Mouse (Mus musculus) midbrain, embryonic 15.5 days (tissue): Measurements from ENCODE around the gene Lypd5. TPM values are rescaled to one million over a fixed set of nuclear protein-coding genes. Genes with fewer than 3 reads are reported as not detected.
A peak's percentile ranks its signal among the peaks of the same experiment; 100 is the strongest.

Experiments used
- ATAC-seq: fragments of 200-750 bp; cut with Nextera tagmentation; replicated peaks from 2 replicates; pipeline ENCODE4 v1.8.0; 2017; ENCODE audit warnings: moderate TSS enrichment
- H3K27ac ChIP-seq: fragments of 300-500 bp; sonication (generic); 2 replicates; pipeline ENCODE4 v1.5.1; 2015; ENCODE audit warnings: mild to moderate bottlenecking, inconsistent platforms
- H3K27me3 ChIP-seq: fragments of 300-500 bp; sonication (generic); replicated peaks from 2 replicates; pipeline ENCODE4 v1.6.1; 2015; ENCODE audit warnings: inconsistent platforms
- H3K36me3 ChIP-seq: fragments of 300-500 bp; sonication (generic); replicated peaks from 2 replicates; pipeline ENCODE4 v1.6.1; 2015; ENCODE audit warnings: inconsistent platforms
- H3K4me1 ChIP-seq: fragments of 300-500 bp; sonication (generic); 2 replicates; pipeline ENCODE4 v1.6.1; 2015; ENCODE audit warnings: inconsistent platforms
- H3K4me2 ChIP-seq: fragments of 300-500 bp; sonication (generic); 2 replicates; pipeline ENCODE4 v1.6.1; 2015; ENCODE audit warnings: inconsistent platforms, mild to moderate bottlenecking, moderate library complexity
- H3K4me3 ChIP-seq: fragments of 300-500 bp; sonication (generic); 2 replicates; pipeline ENCODE4 v1.5.1; 2015; ENCODE audit warnings: mild to moderate bottlenecking, inconsistent platforms
- H3K9ac ChIP-seq: fragments of 300-500 bp; sonication (generic); 2 replicates; pipeline ENCODE4 v1.6.1; 2015; ENCODE audit warnings: mild to moderate bottlenecking, inconsistent platforms
- H3K9me3 ChIP-seq: fragments of 300-500 bp; sonication (generic); 2 replicates; pipeline ENCODE4 v1.6.1; 2016; ENCODE audit warnings: inconsistent platforms
- WGBS: fragments of 180-500 bp; shearing (Covaris S2); methylation state at CpG from one replicate; pipeline ENCODE4 v1.1.7; 2015; ENCODE audit warnings: mixed read lengths; 5-methylcytosine and 5-hydroxymethylcytosine counted together
- polyA plus RNA-seq: library from polyadenylated mRNA; unstranded; fragments of >200 nt; fragmentation: Nextera tagmentation; extraction: Ambion mirVana; gene quantifications from 2 replicates; pipeline ENCODE4 v1.2.1, GENCODE M21; 2015

Gene Lypd5
- polyA plus RNA-seq, 1 experiment from 2014 or later = not detected

- no peak for ATAC-seq
- H3K9me3 ChIP-seq = no peaks in the 10 kb centered on the region
- H3K4me3 ChIP-seq = no peak overlapping the region
- H3K4me2 ChIP-seq = no peak overlapping the region
- no peak overlapping the region for H3K9ac ChIP-seq
- peaks cover 13% of the 10 kb centered on the region for H3K4me1 ChIP-seq
- no peaks in the 10 kb centered on the region for H3K36me3 ChIP-seq
- H3K27me3 ChIP-seq = no peaks in the 10 kb centered on the region
- WGBS = 88% methylated on average over 14 of the region's 14 CpGs
- H3K27ac ChIP-seq = no peak overlapping the region
Measured at GRCm38 (mm10) chr7:24327281-24327975, 21.6 kb upstream of the Lypd5 start.

GRCm38 (mm10) chr7:24333304-24333986, 15.6 kb upstream of the Lypd5 start, which contains the start of gene Tescl:
TSS of gene Tescl (minus strand) at chr7:24333936.
- H3K27ac ChIP-seq = no peak within 1 kb of the TSS
- no peak within 1 kb of the TSS for H3K4me3 ChIP-seq
- WGBS = 52% methylated on average over 49 of the region's 49 CpGs
- ATAC-seq = no peak
- H3K4me1 ChIP-seq = no peaks in the 10 kb centered on the region
- H3K9me3 ChIP-seq = no peaks in the 10 kb centered on the region
- no peaks in the 10 kb centered on the region for H3K36me3 ChIP-seq
- H3K9ac ChIP-seq = no peak within 1 kb of the TSS
- peaks cover 13% of the 10 kb centered on the region; the same call in 1 of the 2 replicates for H3K27me3 ChIP-seq
- no peak within 1 kb of the TSS; the same call in 1 of the 2 replicates for H3K4me2 ChIP-seq

GRCm38 (mm10) chr7:24335699-24336309, 13.2 kb upstream of the Lypd5 start:
- peak; percentile 39; the same call in 1 of the 2 replicates for ATAC-seq
- H3K27me3 ChIP-seq = peaks cover 13% of the 10 kb centered on the region; the same call in 1 of the 2 replicates
- no peak overlapping the region for H3K27ac ChIP-seq
- H3K4me3 ChIP-seq = no peak overlapping the region
- H3K36me3 ChIP-seq = no peaks in the 10 kb centered on the region
- no peak overlapping the region for H3K9ac ChIP-seq
- no peaks in the 10 kb centered on the region for H3K4me1 ChIP-seq
- no peaks in the 10 kb centered on the region for H3K9me3 ChIP-seq
- WGBS = 13% methylated on average over 5 of the region's 5 CpGs
- H3K4me2 ChIP-seq = no peak overlapping the region

GRCm38 (mm10) chr7:24338241-24338640, 10.8 kb upstream of the Lypd5 start:
- peaks cover 13% of the 10 kb centered on the region; the same call in 1 of the 2 replicates for H3K27me3 ChIP-seq
- H3K36me3 ChIP-seq = no peaks in the 10 kb centered on the region
- WGBS = 46% methylated on average over 2 of the region's 2 CpGs
- H3K27ac ChIP-seq = no peak overlapping the region
- H3K4me1 ChIP-seq = no peaks in the 10 kb centered on the region
- no peak for ATAC-seq
- no peak overlapping the region for H3K9ac ChIP-seq
- H3K4me2 ChIP-seq = no peak overlapping the region
- no peak overlapping the region for H3K4me3 ChIP-seq
- no peaks in the 10 kb centered on the region for H3K9me3 ChIP-seq

GRCm38 (mm10) chr7:24343701-24344272, 5.2 kb upstream of the Lypd5 start:
- Histone ChIP-seq H3K4me3 (no peak overlapping the region), H3K4me1 (no peaks in the 10 kb centered on the region), H3K27ac (no peak overlapping the region), H3K9ac (no peak overlapping the region), H3K27me3 (no peaks in the 10 kb centered on the region), H3K4me2 (no peak overlapping the region), H3K36me3 (no peaks in the 10 kb centered on the region), H3K9me3 (no peaks in the 10 kb centered on the region)
- 66% methylated on average over 7 of the region's 7 CpGs for WGBS
- no peak for ATAC-seq

GRCm38 (mm10) chr7:24346444-24346843, 2.6 kb upstream of the Lypd5 start:
- Histone ChIP-seq H3K36me3 (no peaks in the 10 kb centered on the region), H3K27me3 (no peaks in the 10 kb centered on the region), H3K4me2 (no peak overlapping the region), H3K4me3 (no peak overlapping the region), H3K27ac (no peak overlapping the region), H3K9me3 (no peaks in the 10 kb centered on the region), H3K9ac (no peak overlapping the region), H3K4me1 (no peaks in the 10 kb centered on the region)
- ATAC-seq = no peak
- 70% methylated on average over 5 of the region's 5 CpGs for WGBS

- no peak for ATAC-seq
- Histone ChIP-seq H3K4me3 (no peak overlapping the region), H3K36me3 (no peaks in the 10 kb centered on the region), H3K9ac (no peak overlapping the region), H3K4me2 (no peak overlapping the region), H3K4me1 (no peaks in the 10 kb centered on the region), H3K9me3 (no peaks in the 10 kb centered on the region), H3K27me3 (no peaks in the 10 kb centered on the region), H3K27ac (no peak overlapping the region)
- WGBS = 86% methylated on average over 6 of the region's 6 CpGs
Measured at GRCm38 (mm10) chr7:24355646-24356045, 6.7 kb downstream of the Lypd5 start.

GRCm38 (mm10) chr7:24356081-24356480, 7.1 kb downstream of the Lypd5 start:
- no peak overlapping the region for H3K9ac ChIP-seq
- no peaks in the 10 kb centered on the region for H3K27me3 ChIP-seq
- 79% methylated on average over 10 of the region's 10 CpGs for WGBS
- no peak overlapping the region for H3K4me3 ChIP-seq
- no peaks in the 10 kb centered on the region for H3K4me1 ChIP-seq
- ATAC-seq = no peak
- H3K9me3 ChIP-seq = no peaks in the 10 kb centered on the region
- no peak overlapping the region for H3K27ac ChIP-seq
- H3K4me2 ChIP-seq = no peak overlapping the region
- no peaks in the 10 kb centered on the region for H3K36me3 ChIP-seq

- ATAC-seq = no peak
- H3K36me3 ChIP-seq = no peaks in the 10 kb centered on the region
- H3K4me3 ChIP-seq = no peak overlapping the region
- no peak overlapping the region for H3K27ac ChIP-seq
- no peak overlapping the region for H3K9ac ChIP-seq
- no peak overlapping the region for H3K4me2 ChIP-seq
- WGBS = 53% methylated on average over 4 of the region's 4 CpGs
- H3K27me3 ChIP-seq = no peaks in the 10 kb centered on the region
- H3K9me3 ChIP-seq = no peaks in the 10 kb centered on the region
- no peaks in the 10 kb centered on the region for H3K4me1 ChIP-seq
Measured at GRCm38 (mm10) chr7:24357899-24358298, 8.9 kb downstream of the Lypd5 start.

- no peak for ATAC-seq
- 27% methylated on average over 9 of the region's 9 CpGs for WGBS
- H3K36me3 ChIP-seq = no peaks in the 10 kb centered on the region
Measured at GRCm38 (mm10) chr7:24359269-24359668, 10.3 kb downstream of the Lypd5 start.

GRCm38 (mm10) chr7:24361001-24361400, 12.0 kb downstream of the Lypd5 start:
- peaks cover 4% of the 10 kb centered on the region; the same call in 1 of the 2 replicates for H3K27me3 ChIP-seq
- 69% methylated on average over 4 of the region's 4 CpGs for WGBS
- H3K4me1 ChIP-seq = no peaks in the 10 kb centered on the region; the same call in 1 of the 2 replicates
- H3K4me3 ChIP-seq = no peak overlapping the region
- no peak for ATAC-seq
- H3K9me3 ChIP-seq = no peaks in the 10 kb centered on the region
- no peaks in the 10 kb centered on the region for H3K36me3 ChIP-seq
- H3K4me2 ChIP-seq = no peak overlapping the region
- H3K9ac ChIP-seq = no peak overlapping the region
- no peak overlapping the region for H3K27ac ChIP-seq

More at GRCm38 (mm10) chr7:24359269-24359668, 10.3 kb downstream of the Lypd5 start:
- H3K4me1 ChIP-seq = no peaks in the 10 kb centered on the region
- H3K27ac ChIP-seq = no peak overlapping the region
- H3K4me3 ChIP-seq = no peak overlapping the region
- H3K9ac ChIP-seq = no peak overlapping the region
- no peaks in the 10 kb centered on the region for H3K9me3 ChIP-seq
- no peak overlapping the region for H3K4me2 ChIP-seq
- H3K27me3 ChIP-seq = peaks cover 3% of the 10 kb centered on the region; the same call in 1 of the 2 replicates

- Histone ChIP-seq H3K4me2 (no peak overlapping the region), H3K9me3 (no peaks in the 10 kb centered on the region), H3K27me3 (peaks cover 4% of the 10 kb centered on the region; the same call in 1 of the 2 replicates), H3K4me1 (no peaks in the 10 kb centered on the region; the same call in 1 of the 2 replicates), H3K27ac (no peak overlapping the region), H3K9ac (no peak overlapping the region), H3K4me3 (no peak overlapping the region), H3K36me3 (no peaks in the 10 kb centered on the region)
- 24% methylated on average over 6 of the region's 7 CpGs for WGBS
- no peak for ATAC-seq
Measured at GRCm38 (mm10) chr7:24363228-24363627, 14.2 kb downstream of the Lypd5 start.
